Mouse (Mus musculus) midbrain, postnatal 0 days (tissue): ENCODE results near the gene Rab30. TPM values are rescaled to one million over a fixed set of nuclear protein-coding genes. Genes with fewer than 3 reads are reported as not detected.

Source experiments
- ATAC-seq: fragments of 200-750 bp; cut with Nextera tagmentation; 2 replicates; pipeline ENCODE4 v1.8.0; 2017; ENCODE audit warnings: moderate number of reproducible peaks, mild to moderate bottlenecking, moderate TSS enrichment, moderate library complexity; ENCODE audit not compliant: low FRiP score
- DNase-seq: peaks from one replicate; pipeline ENCODE4 v3.0.0-alpha.2; 2015; ENCODE audit warnings: low spot score
- H3K27ac ChIP-seq: fragments of 300-500 bp; sonication (generic); 2 replicates; pipeline ENCODE4 v1.5.1; 2014; ENCODE audit warnings: low read depth, mild to moderate bottlenecking, low read length, mixed read lengths
- H3K27me3 ChIP-seq: fragments of 300-500 bp; sonication (generic); 2 replicates; pipeline ENCODE4 v1.6.1; 2014; ENCODE audit warnings: low read length, control low read depth, mixed read lengths; ENCODE audit not compliant: insufficient read depth
- H3K36me3 ChIP-seq: fragments of 300-500 bp; sonication (generic); 2 replicates; pipeline ENCODE4 v1.6.1; 2014; ENCODE audit warnings: low read length, control low read depth, mixed read lengths; ENCODE audit not compliant: insufficient read depth
- H3K4me1 ChIP-seq: fragments of 300-500 bp; sonication (generic); 2 replicates; pipeline ENCODE4 v1.6.1; 2014; ENCODE audit warnings: mild to moderate bottlenecking, control low read depth, antibody characterized with exemption, low read length, mixed read lengths; ENCODE audit not compliant: insufficient read depth
- H3K4me2 ChIP-seq: fragments of 300-500 bp; sonication (generic); 2 replicates; pipeline ENCODE4 v1.6.1; 2014; ENCODE audit warnings: low read depth, mild to moderate bottlenecking, low read length, mixed read lengths; ENCODE audit not compliant: poor library complexity, severe bottlenecking
- H3K4me3 ChIP-seq: fragments of 300-500 bp; sonication (generic); 2 replicates; pipeline ENCODE4 v1.5.1; 2014; ENCODE audit warnings: low read depth, mild to moderate bottlenecking, low read length, moderate library complexity
- H3K9ac ChIP-seq: fragments of 300-500 bp; sonication (generic); replicated peaks from 2 replicates; pipeline ENCODE4 v1.6.1; 2014; ENCODE audit warnings: mild to moderate bottlenecking, low read length, moderate library complexity, mixed read lengths; ENCODE audit not compliant: poor library complexity, severe bottlenecking
- H3K9me3 ChIP-seq: fragments of 300-500 bp; sonication (generic); 2 replicates; pipeline ENCODE4 v1.6.1; 2016; ENCODE audit warnings: low read length, control low read depth
- CTCF ChIP-seq: IDR thresholded peaks from 2 replicates; pipeline ENCODE4 v1.5.1; 2016; ENCODE audit warnings: antibody characterized with exemption, mild to moderate bottlenecking
- WGBS: fragments of 180-500 bp; shearing (Covaris S2); extraction: QIAGEN DNeasy Blood & Tissue Kit; methylation state at CpG from one replicate; pipeline ENCODE4 v1.1.7; 2014; 5-methylcytosine and 5-hydroxymethylcytosine counted together
- polyA plus RNA-seq: library from polyadenylated mRNA; unstranded; fragments of >200 nt; fragmentation: Nextera tagmentation; extraction: Ambion mirVana; gene quantifications from 2 replicates; pipeline ENCODE4 v1.2.1, GENCODE M21; 2015
- total RNA-seq: library from RNA; depleted of rRNA; stranded (reverse); fragments of >200 nt; gene quantifications from 2 replicates; pipeline ENCODE4 v1.2.3, GENCODE M21; 2014

Rab30 gene
- total and polyA plus RNA-seq, 2 experiments from 2014 or later, result 18.5 to 37.2 TPM

GRCm38 (mm10) chr7:92740411-92741115 lies 840 bp upstream of the Rab30 start:
- H3K36me3 ChIP-seq, result no peaks in the 10 kb centered on the region
- no peaks in the 10 kb centered on the region for H3K9me3 ChIP-seq
- no peak for TF ChIP-seq CTCF
- H3K27me3 ChIP-seq, result no peaks in the 10 kb centered on the region
- peak overlapping the region; percentile 86 for H3K4me3 ChIP-seq
- H3K27ac ChIP-seq, result peak overlapping the region; percentile 99
- WGBS, result 1% methylated on average over 23 of the region's 23 CpGs
- peak overlapping the region; percentile 97 for H3K9ac ChIP-seq
- H3K4me2 ChIP-seq, result peak overlapping the region; percentile 79
- H3K4me1 ChIP-seq, result peaks cover 6% of the 10 kb centered on the region; the same call in 1 of the 2 replicates
- ATAC-seq (no peak), DNase-seq (no peak)

- ATAC-seq (peak; percentile 52), DNase-seq (peak; percentile 38)
- WGBS, result 0% methylated on average over 9 of the region's 9 CpGs
- H3K4me2 ChIP-seq, result peak overlapping the region; percentile 79
- peak overlapping the region; percentile 86 for H3K4me3 ChIP-seq
- no peak for TF ChIP-seq CTCF
- H3K9me3 ChIP-seq, result no peaks in the 10 kb centered on the region
- H3K4me1 ChIP-seq, result peaks cover 6% of the 10 kb centered on the region; the same call in 1 of the 2 replicates
- H3K27me3 ChIP-seq, result no peaks in the 10 kb centered on the region
- peak overlapping the region; percentile 99 for H3K27ac ChIP-seq
- H3K36me3 ChIP-seq, result no peaks in the 10 kb centered on the region
- H3K9ac ChIP-seq, result peak overlapping the region; percentile 97
These were observed 452 bp downstream of the Rab30 start for GRCm38 (mm10) chr7:92741861-92742249.

GRCm38 (mm10) chr7:92742341-92742741 lies 938 bp downstream of the Rab30 start:
- no peaks in the 10 kb centered on the region for H3K9me3 ChIP-seq
- ATAC-seq, result no peak
- no peaks in the 10 kb centered on the region for H3K36me3 ChIP-seq
- DNase-seq, result peak; percentile 25
- peak overlapping the region; percentile 86 for H3K4me3 ChIP-seq
- peak overlapping the region; percentile 79 for H3K4me2 ChIP-seq
- TF ChIP-seq CTCF, result no peak
- H3K27ac ChIP-seq, result peak overlapping the region; percentile 99
- H3K27me3 ChIP-seq, result no peaks in the 10 kb centered on the region
- WGBS, result under 1% methylated on average over 16 of the region's 16 CpGs
- H3K9ac ChIP-seq, result peak overlapping the region; percentile 97
- H3K4me1 ChIP-seq, result peaks cover 6% of the 10 kb centered on the region; the same call in 1 of the 2 replicates

- Histone ChIP-seq H3K27me3 (no peaks in the 10 kb centered on the region), H3K4me1 (peaks cover 6% of the 10 kb centered on the region; the same call in 1 of the 2 replicates), H3K9me3 (no peaks in the 10 kb centered on the region), H3K4me2 (peak overlapping the region; percentile 79), H3K27ac (peak overlapping the region; percentile 99; the same call in 1 of the 2 replicates), H3K9ac (peak overlapping the region; percentile 97), H3K36me3 (no peaks in the 10 kb centered on the region), H3K4me3 (peak overlapping the region; percentile 86)
- DNase-seq (no peak), ATAC-seq (no peak)
- WGBS, result under 1% methylated on average over 6 of the region's 6 CpGs
- TF ChIP-seq CTCF, result no peak
These were observed 1.4 kb downstream of the Rab30 start for GRCm38 (mm10) chr7:92742774-92743173.

- H3K4me1 ChIP-seq, result peaks cover 5% of the 10 kb centered on the region; the same call in 1 of the 2 replicates
- peak overlapping the region; percentile 97 for H3K9ac ChIP-seq
- ATAC-seq, result no peak
- H3K9me3 ChIP-seq, result no peaks in the 10 kb centered on the region
- no peaks in the 10 kb centered on the region for H3K36me3 ChIP-seq
- no peak for TF ChIP-seq CTCF
- H3K4me3 ChIP-seq, result peak overlapping the region; percentile 86
- 0 out of 2 replicates have a peak overlapping the region, but pooled peaks have one; percentile 99 for H3K27ac ChIP-seq
- 4% methylated on average over 6 of the region's 6 CpGs for WGBS
- DNase-seq, result no peak
- H3K4me2 ChIP-seq, result peak overlapping the region; percentile 79
- H3K27me3 ChIP-seq, result no peaks in the 10 kb centered on the region
These were observed 1.9 kb downstream of the Rab30 start for GRCm38 (mm10) chr7:92743325-92743724.

- Histone ChIP-seq H3K27me3 (no peaks in the 10 kb centered on the region), H3K4me2 (no peak overlapping the region), H3K36me3 (no peaks in the 10 kb centered on the region), H3K9me3 (no peaks in the 10 kb centered on the region), H3K27ac (no peak overlapping the region), H3K4me1 (no peaks in the 10 kb centered on the region), H3K9ac (no peak overlapping the region), H3K4me3 (no peak overlapping the region)
- ATAC-seq (no peak), DNase-seq (no peak)
- 73% methylated on average over 2 of the region's 2 CpGs for WGBS
- TF ChIP-seq CTCF, result no peak
These were observed 9.0 kb downstream of the Rab30 start for GRCm38 (mm10) chr7:92750395-92750794.
